Mouse (Mus musculus): ENCODE measurements around the gene Tulp3.
"Not testable (repeated sequence)": the region's sequence is repeated elsewhere in the genome, so short reads cannot be mapped to it uniquely, and the experiment has no call there.

Tulp3 gene
- long read RNA-seq, experiment 1, partial matches to known transcripts: 0 of 5 reads
- long read RNA-seq, experiment 1, other reads (novel, unspliced or antisense): 4 of 5 reads
- long read RNA-seq, experiment 2, partial matches to known transcripts: 0 of 2 reads
- long read RNA-seq, experiment 2, other reads (novel, unspliced or antisense): 2 of 2 reads

- intact Hi-C loops (cut with DNase I): loop anchor here (5.0 kb wide), 1 partner anchor 119 kb away; no protein-coding TSS in a partner anchor
Observed at GRCm38 (mm10) chr6:128355726-128356416, at the start of gene Tulp3. TSS of gene Tulp3 (minus strand) at chr6:128355851.

- intact Hi-C loops (cut with DNase I): no loop called here
Observed at GRCm38 (mm10) chr6:128404708-128405107, 49.1 kb upstream of the Tulp3 start.

DNA sequence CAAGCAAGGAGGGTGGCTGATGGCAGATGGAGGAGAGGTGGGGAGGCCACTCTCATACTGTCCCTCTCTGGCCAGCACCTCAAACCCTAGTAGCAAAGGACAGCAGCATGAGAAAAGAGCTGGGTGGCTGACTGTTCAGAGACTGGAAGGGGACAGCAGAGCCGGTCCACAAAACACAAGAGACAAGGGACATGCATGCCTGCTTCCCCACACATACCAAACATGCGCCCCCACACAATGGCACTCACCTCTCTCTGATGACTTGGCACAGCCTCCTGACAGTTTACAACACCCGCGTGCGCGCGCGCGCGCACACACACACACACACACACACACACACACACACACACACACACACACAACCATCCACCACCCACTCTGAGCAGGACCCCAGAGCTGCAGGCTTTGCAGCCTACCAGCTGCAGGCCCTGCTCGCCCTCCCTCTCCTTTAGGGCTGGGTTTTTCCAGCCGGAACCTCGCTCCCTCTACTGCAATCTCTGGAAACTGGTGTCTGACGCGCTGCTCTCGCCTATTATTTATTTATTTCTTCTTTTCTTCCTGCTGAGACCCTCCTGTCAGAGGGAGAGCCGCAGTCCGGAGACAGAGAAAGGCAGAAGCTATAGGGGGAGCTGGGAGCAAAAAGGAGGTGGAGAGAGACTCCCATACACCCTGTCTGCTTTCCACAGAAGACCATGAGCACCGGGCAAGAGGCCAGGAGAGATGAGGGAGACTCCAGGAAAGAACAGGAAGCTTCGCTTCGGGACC lies 44.0 kb upstream of the Tulp3 start:
- intact Hi-C loops (cut with DNase I): no loop called here

- intact Hi-C loops (cut with DNase I): no loop called here
Observed at GRCm38 (mm10) chr6:128398996-128399395, 43.3 kb upstream of the Tulp3 start, which contains the start of gene Nrip2. TSS of gene Nrip2 (plus strand) at chr6:128399296.

GRCm38 (mm10) chr6:128397574-128398261 lies 42.1 kb upstream of the Tulp3 start:
- intact Hi-C loops (cut with DNase I): no loop called here

GRCm38 (mm10) chr6:128390683-128391082 lies 35.0 kb upstream of the Tulp3 start:
- intact Hi-C loops (cut with DNase I): no loop called here

DNA sequence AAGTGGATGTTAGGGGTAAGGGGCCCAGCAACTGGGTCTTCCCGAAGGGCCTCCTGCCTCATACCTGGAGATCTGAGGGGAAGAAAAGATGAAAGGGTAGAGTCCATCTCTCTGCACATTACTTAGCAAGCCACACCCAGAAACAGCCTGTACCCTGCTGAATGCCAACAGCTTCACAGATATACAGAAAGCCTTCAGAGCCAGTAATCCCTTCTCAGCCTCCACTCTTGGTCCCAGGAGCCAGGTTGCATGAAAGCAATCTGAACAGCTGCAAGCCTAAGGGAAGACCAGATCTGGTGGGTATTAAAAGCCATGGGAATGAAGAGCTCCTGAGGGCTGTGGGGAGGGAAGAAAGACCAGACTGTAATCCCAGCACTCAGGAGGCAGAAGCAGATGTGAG lies 33.5 kb upstream of the Tulp3 start:
- intact Hi-C loops (cut with DNase I): no loop called here

GRCm38 (mm10) chr6:128385026-128385425 lies 29.4 kb upstream of the Tulp3 start:
- intact Hi-C loops (cut with DNase I): loop anchor here (2.0 kb wide), 1 partner anchor 92 kb away; no protein-coding TSS in a partner anchor

GRCm38 (mm10) chr6:128383752-128384151 lies 28.1 kb upstream of the Tulp3 start:
- intact Hi-C loops (cut with DNase I): loop anchor here (2.0 kb wide), 1 partner anchor 93 kb away; no protein-coding TSS in a partner anchor

- intact Hi-C loops (cut with DNase I): no loop called here
Observed at GRCm38 (mm10) chr6:128381254-128381653, 25.6 kb upstream of the Tulp3 start.

- intact Hi-C loops (cut with DNase I): not testable (repeated sequence)
Observed at GRCm38 (mm10) chr6:128380594-128381167, 25.0 kb upstream of the Tulp3 start.

- intact Hi-C loops (cut with DNase I): no loop called here
Observed at GRCm38 (mm10) chr6:128379636-128380035, 24.0 kb upstream of the Tulp3 start.

DNA sequence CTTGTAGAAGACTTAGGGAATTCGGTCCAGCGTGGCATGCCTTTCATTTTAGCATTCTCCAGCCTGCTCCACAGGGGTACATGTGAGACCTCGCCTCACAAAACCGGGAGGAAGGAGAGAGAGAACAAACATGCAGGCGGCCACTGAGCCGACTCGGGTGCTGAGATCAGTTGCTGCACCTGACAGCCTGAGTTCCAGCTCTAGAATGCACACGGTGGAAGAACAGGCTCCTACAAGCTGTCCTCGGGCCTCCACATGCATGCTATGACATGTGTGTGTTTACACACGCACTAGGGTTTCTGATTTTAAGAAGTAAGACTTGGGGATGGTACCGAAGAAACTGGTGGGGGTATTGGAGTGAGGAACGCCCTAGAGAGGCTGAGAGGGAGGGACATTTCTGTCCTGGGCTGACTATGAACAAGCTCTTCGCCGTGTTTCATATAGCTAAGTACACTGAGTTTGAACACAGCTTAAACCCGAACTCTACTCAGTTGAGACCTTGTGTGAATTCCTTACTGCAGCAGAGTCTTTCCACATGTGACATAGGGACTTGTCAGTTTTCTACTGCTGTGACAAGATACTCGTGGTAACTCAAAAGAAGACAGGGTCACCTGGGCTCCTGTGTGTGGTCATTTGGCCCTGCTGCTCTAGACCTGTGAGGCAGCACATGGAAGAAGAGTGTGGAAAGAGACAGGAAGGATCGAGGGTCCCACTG lies 20.9 kb upstream of the Tulp3 start:
- intact Hi-C loops (cut with DNase I): no loop called here

- intact Hi-C loops (cut with DNase I): no loop called here
Observed at GRCm38 (mm10) chr6:128375192-128375591, 19.5 kb upstream of the Tulp3 start, which contains the start of the genes Tex52 and Gm44596. TSS of gene Tex52 (plus strand) at chr6:128375456. TSS of gene Gm44596 (plus strand) at chr6:128375503.

DNA sequence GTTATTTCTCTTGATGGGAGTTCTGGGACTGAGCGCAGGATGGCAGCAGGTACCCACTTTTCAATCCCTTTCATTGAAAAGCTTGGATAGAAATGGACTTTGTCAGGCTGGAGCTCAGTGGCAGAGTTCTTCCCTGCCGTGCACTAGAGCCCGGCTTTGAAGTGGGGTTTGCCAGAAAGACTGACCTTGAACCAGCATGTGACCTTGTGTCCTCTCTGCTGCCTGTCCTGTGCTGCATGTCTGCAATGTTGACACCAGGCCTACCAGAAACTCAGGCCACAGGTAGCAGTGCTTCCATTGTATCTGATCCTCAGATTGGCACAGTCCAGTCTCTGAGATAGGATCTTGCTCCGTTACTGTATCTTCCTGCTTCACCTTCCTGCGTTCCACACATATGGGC lies 14.4 kb upstream of the Tulp3 start:
- intact Hi-C loops (cut with DNase I): loop anchor here (5.0 kb wide), 1 partner anchor 42 kb away; no protein-coding TSS in a partner anchor

- intact Hi-C loops (cut with DNase I): no loop called here
Observed at GRCm38 (mm10) chr6:128366466-128366865, 10.8 kb upstream of the Tulp3 start.

DNA sequence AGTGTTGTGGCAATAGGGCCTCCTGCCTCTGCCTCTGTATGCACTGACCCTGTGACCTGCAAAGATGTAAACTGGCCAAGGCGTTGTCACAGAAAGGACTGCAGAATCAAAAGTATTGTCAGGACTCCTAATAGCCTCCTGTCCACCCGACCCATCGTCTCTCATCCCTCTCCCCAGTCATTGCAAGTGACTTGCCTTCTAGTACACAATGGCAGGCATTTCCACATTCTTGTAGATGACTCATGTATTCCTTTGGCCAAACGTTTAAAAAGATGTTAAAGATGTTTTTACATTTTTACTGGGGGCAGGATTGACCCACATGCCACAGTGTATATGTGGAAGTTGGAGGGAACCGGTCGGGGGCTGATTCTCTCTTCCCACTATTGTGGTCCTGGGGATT lies 9.1 kb upstream of the Tulp3 start:
- intact Hi-C loops (cut with DNase I): no loop called here

- intact Hi-C loops (cut with DNase I): no loop called here
Observed at GRCm38 (mm10) chr6:128363007-128363825, 7.6 kb upstream of the Tulp3 start.

- intact Hi-C loops (cut with DNase I): no loop called here
Observed at GRCm38 (mm10) chr6:128362381-128363006, 6.8 kb upstream of the Tulp3 start, which contains the start of the genes Rhno1 and Foxm1. TSS of gene Rhno1 (minus strand) at chr6:128362911. TSS of gene Foxm1 (plus strand) at chr6:128362967.

Data from adrenal gland (tissue).